Mouse (Mus musculus): Measurements from ENCODE around the gene Crlf2.

DNA sequence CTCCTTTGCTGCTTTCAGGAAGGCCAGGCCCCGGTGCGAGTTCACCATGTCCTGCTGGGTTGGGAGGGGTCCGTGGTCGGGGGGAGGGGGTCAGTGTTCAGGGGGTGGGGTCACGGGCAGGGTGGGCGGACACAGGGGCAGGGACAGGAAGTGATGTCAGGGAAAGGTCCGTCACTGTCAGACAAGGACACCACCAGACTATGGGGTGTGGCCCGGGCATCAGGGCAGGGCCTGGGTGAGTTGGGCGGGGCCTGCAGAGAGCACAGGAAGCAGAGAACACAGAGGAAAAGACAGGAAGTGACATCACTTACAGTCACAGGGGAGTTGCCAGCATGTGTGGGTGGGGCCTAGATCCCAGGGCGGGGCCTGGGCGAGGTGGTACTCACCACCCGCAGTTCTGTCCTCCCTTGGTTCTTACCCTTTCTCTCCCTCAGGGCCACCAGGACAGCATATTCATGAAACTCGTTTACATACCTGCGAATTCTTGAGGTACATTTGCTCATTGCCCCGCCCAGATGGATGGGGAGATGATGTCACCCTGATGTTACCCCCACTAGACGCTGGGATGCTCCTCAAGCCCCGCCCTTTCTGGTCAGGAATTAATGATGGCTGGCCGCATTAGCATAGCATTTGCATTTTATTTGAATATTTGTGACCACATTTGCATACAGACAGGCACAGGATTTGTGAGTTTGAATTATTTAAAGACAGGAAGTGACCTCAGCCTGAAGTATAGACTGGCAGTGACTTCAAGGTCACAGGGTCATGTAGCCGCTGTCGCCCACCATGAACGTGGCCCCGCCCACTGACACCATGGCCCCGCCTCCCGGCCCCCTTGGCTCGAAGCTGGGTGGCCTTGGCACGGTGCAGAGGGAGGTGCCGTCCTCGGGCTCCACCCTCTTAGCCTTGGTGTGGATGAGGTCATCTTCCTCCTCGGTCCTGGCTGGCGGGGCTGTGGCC lies 4.4 kb downstream of the Crlf2 start:
- no peak for TF ChIP-seq POLR2A (IDR thresholded peaks at IDR 0.05; ENCODE audit: low read depth, low read length)
- no peak for TF ChIP-seq CTCF (IDR thresholded peaks at IDR 0.05; ENCODE audit: extremely low read depth, insufficient read depth, insufficient read length, insufficient replicate concordance)

Data from spleen, adult 2 months (tissue).